Mouse (Mus musculus) stomach, embryonic 14.5 days (tissue): ENCODE measurements around the gene Rad51b. TPM values are rescaled to one million over a fixed set of nuclear protein-coding genes. Genes with fewer than 3 reads are reported as not detected.

Experiments used
- ATAC-seq: fragments of 200-750 bp; cut with Nextera tagmentation; 2 replicates; pipeline ENCODE4 v1.8.0; 2017; ENCODE audit warnings: low read depth, moderate TSS enrichment; ENCODE audit not compliant: insufficient number of reproducible peaks, insufficient read depth, low FRiP score
- H3K27ac ChIP-seq: fragments of 300-500 bp; sonication (generic); 2 replicates; pipeline ENCODE4 v1.5.1; 2014; ENCODE audit warnings: mild to moderate bottlenecking, low read length, moderate library complexity, mixed read lengths
- H3K27me3 ChIP-seq: fragments of 300-500 bp; sonication (generic); 2 replicates; pipeline ENCODE4 v1.6.1; 2014; ENCODE audit warnings: low read length, control low read depth, mixed read lengths; ENCODE audit not compliant: control insufficient read depth, insufficient read depth
- H3K36me3 ChIP-seq: fragments of 300-500 bp; sonication (generic); 2 replicates; pipeline ENCODE4 v1.6.1; 2014; ENCODE audit warnings: mild to moderate bottlenecking, control low read depth, low read length, moderate library complexity, mixed read lengths; ENCODE audit not compliant: control insufficient read depth, insufficient read depth
- H3K4me1 ChIP-seq: fragments of 300-500 bp; sonication (generic); 2 replicates; pipeline ENCODE4 v1.6.1; 2014; ENCODE audit warnings: low read length, control low read depth, mixed read lengths; ENCODE audit not compliant: control insufficient read depth, insufficient read depth
- H3K4me2 ChIP-seq: fragments of 300-500 bp; sonication (generic); replicated peaks from 2 replicates; pipeline ENCODE4 v1.6.1; 2014; ENCODE audit warnings: low read depth, low read length, control low read depth
- H3K4me3 ChIP-seq: fragments of 300-500 bp; sonication (generic); 2 replicates; pipeline ENCODE4 v1.5.1; 2014; ENCODE audit warnings: low read depth, low read length, control low read depth
- H3K9ac ChIP-seq: fragments of 300-500 bp; sonication (generic); replicated peaks from 2 replicates; pipeline ENCODE4 v1.6.1; 2014; ENCODE audit warnings: low read depth, mild to moderate bottlenecking, control low read depth, low read length, moderate library complexity, mixed read lengths
- H3K9me3 ChIP-seq: fragments of 300-500 bp; sonication (generic); 2 replicates; pipeline ENCODE4 v1.6.1; 2016; ENCODE audit warnings: low read depth, low read length, control low read depth; ENCODE audit not compliant: control insufficient read depth
- WGBS: fragments of 180-500 bp; shearing (Covaris S2); extraction: QIAGEN DNeasy Blood & Tissue Kit; methylation state at CpG from one replicate; pipeline ENCODE4 v1.1.7; 2014; 5-methylcytosine and 5-hydroxymethylcytosine counted together
- polyA plus RNA-seq: library from polyadenylated mRNA; unstranded; fragments of >200 nt; fragmentation: Nextera tagmentation; extraction: Ambion mirVana; gene quantifications from 2 replicates; pipeline ENCODE4 v1.2.1, GENCODE M21; 2014

The Rad51b gene
- polyA plus RNA-seq, 1 experiment from 2014 or later: 8.4 TPM

GRCm38 (mm10) chr12:79747541-79747940 is 450.5 kb downstream of the Rad51b start:
- Histone ChIP-seq H3K27ac (no peak overlapping the region; the same call in 1 of the 2 replicates), H3K36me3 (no peaks in the 10 kb centered on the region)
- WGBS: 69% methylated on average over 3 of the region's 3 CpGs

DNA sequence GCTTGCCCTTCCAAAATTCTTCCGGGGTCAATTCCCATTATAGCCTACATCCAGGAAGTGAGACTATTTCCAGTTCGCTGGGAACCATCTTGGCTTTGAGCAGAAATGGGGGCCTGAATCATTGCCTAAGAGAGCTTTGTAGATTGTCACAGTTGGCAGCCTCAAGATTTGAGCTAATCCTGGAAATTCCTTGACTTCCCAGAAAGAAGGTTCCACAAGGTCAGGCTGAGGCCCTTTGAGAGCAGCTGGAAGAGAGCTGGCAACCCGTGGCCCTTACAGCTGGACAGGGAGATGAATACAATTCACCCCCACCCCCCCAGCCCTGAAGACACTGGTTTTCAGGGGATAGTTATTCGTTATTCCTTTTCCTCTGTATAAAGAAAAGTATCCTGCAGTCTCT is 451.8 kb downstream of the Rad51b start:
- Histone ChIP-seq H3K27ac (peak overlapping the region; percentile 79; the same call in 1 of the 2 replicates), H3K36me3 (no peaks in the 10 kb centered on the region), H3K4me1 (peaks cover 67% of the 10 kb centered on the region), H3K27me3 (no peaks in the 10 kb centered on the region), H3K9ac (no peak overlapping the region), H3K4me2 (no peak overlapping the region), H3K9me3 (no peaks in the 10 kb centered on the region), H3K4me3 (no peak overlapping the region)
- ATAC-seq: no peak
- WGBS: 49% methylated on average over 4 of the region's 4 CpGs

More at GRCm38 (mm10) chr12:79747541-79747940, 450.5 kb downstream of the Rad51b start:
- Histone ChIP-seq H3K9ac (no peak overlapping the region), H3K4me2 (no peak overlapping the region), H3K4me1 (peaks cover 67% of the 10 kb centered on the region), H3K27me3 (no peaks in the 10 kb centered on the region), H3K9me3 (no peaks in the 10 kb centered on the region), H3K4me3 (no peak overlapping the region)
- no peak for ATAC-seq

DNA sequence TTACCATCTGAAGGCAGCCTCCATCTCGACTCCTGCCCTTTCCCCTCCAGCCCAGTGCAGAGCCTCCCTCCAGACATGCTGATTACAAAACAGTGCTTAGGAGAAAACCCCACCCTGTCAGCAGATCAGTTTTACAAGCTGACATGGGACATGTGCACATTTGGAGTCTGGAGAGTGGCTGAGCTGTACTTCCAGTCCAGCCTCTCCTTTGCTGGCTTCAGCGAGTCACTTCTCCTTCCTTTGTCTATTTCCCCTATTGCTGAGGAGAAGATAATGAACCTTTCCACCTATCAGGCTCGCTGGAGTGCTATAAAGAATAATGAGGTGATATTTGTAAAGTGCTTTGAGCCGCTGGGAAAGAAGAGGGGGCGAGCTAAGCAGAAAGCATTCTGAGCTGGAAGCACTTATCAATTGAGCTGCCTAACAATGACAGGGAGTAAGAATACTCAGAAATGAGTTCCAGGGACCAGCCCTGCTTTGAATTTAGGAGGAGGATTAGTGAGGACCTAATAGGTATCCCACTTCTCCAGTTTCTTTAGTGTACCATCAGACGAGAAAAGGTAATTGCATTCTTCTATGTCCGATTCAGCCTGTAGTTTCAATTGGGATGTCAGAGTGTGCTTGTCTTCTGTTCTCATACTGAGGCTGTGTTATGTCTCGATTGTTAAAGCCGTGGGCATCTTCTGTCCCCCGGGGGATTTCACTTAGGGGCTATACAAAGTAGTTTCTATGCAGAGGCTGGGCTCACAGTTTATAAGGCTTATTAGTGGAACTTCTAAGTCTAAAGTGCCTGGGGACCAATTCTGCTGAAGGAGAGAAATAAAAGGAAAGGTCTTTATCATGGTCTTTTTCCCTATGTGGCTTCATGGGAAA is 453.4 kb downstream of the Rad51b start:
- WGBS: 18% methylated on average over 10 of the region's 10 CpGs
- peak; percentile 81; the same call in 1 of the 2 replicates for ATAC-seq
- Histone ChIP-seq H3K9me3 (no peaks in the 10 kb centered on the region), H3K27ac (peak overlapping the region; percentile 79), H3K4me2 (peak overlapping the region; percentile 10; the same call in 1 of the 2 replicates), H3K4me3 (no peak overlapping the region), H3K36me3 (no peaks in the 10 kb centered on the region), H3K4me1 (peaks cover 57% of the 10 kb centered on the region), H3K27me3 (no peaks in the 10 kb centered on the region), H3K9ac (no peak overlapping the region)

DNA sequence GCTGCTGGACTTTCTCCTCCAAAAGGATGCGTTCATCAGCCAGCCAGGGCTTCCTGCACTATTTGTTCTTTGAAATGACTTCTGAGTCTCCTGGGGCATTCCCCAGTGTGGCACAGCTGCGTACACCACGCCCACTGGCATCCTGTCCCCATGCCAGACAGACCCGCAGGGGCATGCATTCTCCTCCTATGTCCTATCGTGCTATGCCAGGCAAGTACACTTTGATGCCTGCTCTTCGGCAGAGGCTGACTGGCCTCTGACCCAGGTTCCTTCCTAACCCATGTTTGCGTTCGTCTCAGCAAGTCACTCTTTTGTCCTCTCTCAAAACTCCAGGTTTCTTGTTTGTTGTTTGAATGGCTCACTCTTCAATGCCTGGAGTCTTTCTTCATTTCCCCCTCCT is 454.7 kb downstream of the Rad51b start:
- WGBS: 48% methylated on average over 8 of the region's 8 CpGs
- no peaks in the 10 kb centered on the region for H3K9me3 ChIP-seq
- no peak overlapping the region for H3K4me2 ChIP-seq
- peak overlapping the region; percentile 79 for H3K27ac ChIP-seq
- no peak for ATAC-seq
- no peak overlapping the region for H3K9ac ChIP-seq
- H3K4me3 ChIP-seq: no peak overlapping the region
- H3K36me3 ChIP-seq: no peaks in the 10 kb centered on the region
- H3K27me3 ChIP-seq: no peaks in the 10 kb centered on the region
- peaks cover 55% of the 10 kb centered on the region for H3K4me1 ChIP-seq

GRCm38 (mm10) chr12:79752189-79752588 is 455.1 kb downstream of the Rad51b start:
- WGBS: 36% methylated on average over 5 of the region's 5 CpGs
- Histone ChIP-seq H3K9ac (no peak overlapping the region), H3K27ac (peak overlapping the region; percentile 79), H3K4me3 (no peak overlapping the region), H3K4me2 (no peak overlapping the region), H3K27me3 (no peaks in the 10 kb centered on the region), H3K36me3 (no peaks in the 10 kb centered on the region), H3K4me1 (peaks cover 53% of the 10 kb centered on the region), H3K9me3 (no peaks in the 10 kb centered on the region)
- ATAC-seq: no peak

DNA sequence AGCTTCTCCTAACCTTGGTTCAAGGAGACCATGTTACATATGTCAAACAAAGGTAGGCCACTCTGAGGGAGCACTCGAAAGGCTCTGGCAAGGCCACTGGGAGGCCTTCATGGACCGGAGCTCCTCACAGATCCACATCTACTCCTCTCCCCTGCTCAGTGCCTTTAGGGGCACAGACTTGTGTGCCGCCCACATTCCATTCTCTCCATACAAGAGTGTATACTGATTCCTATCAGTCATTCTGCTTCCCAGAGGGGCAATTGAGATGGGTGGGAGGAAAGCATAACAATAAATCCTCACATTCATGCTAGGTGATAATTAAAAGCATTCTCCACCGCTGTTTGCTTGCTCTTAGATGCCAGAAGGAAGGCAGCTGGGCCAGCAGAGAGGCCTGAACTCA is 458.5 kb downstream of the Rad51b start:
- H3K4me3 ChIP-seq: no peak overlapping the region
- no peak for ATAC-seq
- peak overlapping the region; percentile 73; the same call in 1 of the 2 replicates for H3K27ac ChIP-seq
- WGBS: 45% methylated on average over 4 of the region's 4 CpGs
- no peak overlapping the region for H3K9ac ChIP-seq
- no peak overlapping the region for H3K4me2 ChIP-seq
- H3K9me3 ChIP-seq: no peaks in the 10 kb centered on the region
- no peaks in the 10 kb centered on the region for H3K27me3 ChIP-seq
- H3K4me1 ChIP-seq: peaks cover 50% of the 10 kb centered on the region
- H3K36me3 ChIP-seq: no peaks in the 10 kb centered on the region

- Histone ChIP-seq H3K27me3 (no peaks in the 10 kb centered on the region), H3K36me3 (no peaks in the 10 kb centered on the region), H3K27ac (peak overlapping the region; percentile 73; the same call in 1 of the 2 replicates), H3K4me3 (no peak overlapping the region), H3K9me3 (no peaks in the 10 kb centered on the region), H3K9ac (no peak overlapping the region), H3K4me1 (peaks cover 50% of the 10 kb centered on the region), H3K4me2 (no peak overlapping the region)
- no peak for ATAC-seq
- WGBS: 35% methylated on average over 5 of the region's 5 CpGs
These were observed 459.3 kb downstream of the Rad51b start for GRCm38 (mm10) chr12:79756352-79756751.

GRCm38 (mm10) chr12:79757775-79758174 is 460.7 kb downstream of the Rad51b start:
- Histone ChIP-seq H3K4me3 (no peak overlapping the region), H3K9me3 (no peaks in the 10 kb centered on the region), H3K27me3 (no peaks in the 10 kb centered on the region), H3K4me1 (peaks cover 51% of the 10 kb centered on the region), H3K36me3 (no peaks in the 10 kb centered on the region), H3K4me2 (no peak overlapping the region), H3K9ac (no peak overlapping the region), H3K27ac (peak overlapping the region; percentile 73; the same call in 1 of the 2 replicates)
- no peak for ATAC-seq
- 42% methylated on average over 4 of the region's 4 CpGs for WGBS
